Mouse (Mus musculus): ENCODE measurements at regions not wholly inside any gene's neighbourhood (a gene's known extent, or its start where the extent isn't known, plus 50 kb on each side); places are given as distances from the start of the nearest gene placed in this dataset.
A peak's percentile ranks its signal among the peaks of the same experiment; 100 is the strongest.
"Not testable (repeated sequence)": the region's sequence is repeated elsewhere in the genome, so short reads cannot be mapped to it uniquely, and the experiment has no call there.

- ATAC-seq (ENCODE audit: insufficient read depth): no peak
- Histone ChIP-seq H3K4me1 (replicated peaks; ENCODE audit: control insufficient read depth in 2 of 2, insufficient read depth in 2 of 2, low read length in 1 of 2) (no peaks in the 10 kb centered on the region), H3K4me2 (ENCODE audit: low read depth) (no peak overlapping the region), H3K9ac (replicated peaks) (no peak overlapping the region), H3K9me3 (ENCODE audit: control insufficient read depth, low read length) (no peaks in the 10 kb centered on the region), H3K36me3 (replicated peaks; ENCODE audit: control insufficient read depth, insufficient read depth, low read depth) (no peaks in the 10 kb centered on the region), H3K4me3 (ENCODE audit: insufficient read depth in 1 of 2, low read depth in 2 of 2, low read length in 2 of 2) (no peak overlapping the region), H3K27ac (no peak overlapping the region), H3K27me3 (ENCODE audit: control insufficient read depth, insufficient read depth, low read length) (peaks cover 4% of the 10 kb centered on the region)
- no peak for DNase-seq (ENCODE audit: low read depth in 3 of 3, low spot score in 3 of 3)
- TF ChIP-seq CTCF (IDR thresholded peaks at IDR 0.05; ENCODE audit: low read depth): no peak
- TF ChIP-seq EP300 (IDR thresholded peaks at IDR 0.05; ENCODE audit: low read depth): no peak
- WGBS (ENCODE audit: insufficient replicate concordance): 27% methylated on average over 3 of the region's 3 CpGs
Measured at GRCm38 (mm10) chr16:50533881-50534280, 57.1 kb downstream of the Ccdc54 start.

DNA sequence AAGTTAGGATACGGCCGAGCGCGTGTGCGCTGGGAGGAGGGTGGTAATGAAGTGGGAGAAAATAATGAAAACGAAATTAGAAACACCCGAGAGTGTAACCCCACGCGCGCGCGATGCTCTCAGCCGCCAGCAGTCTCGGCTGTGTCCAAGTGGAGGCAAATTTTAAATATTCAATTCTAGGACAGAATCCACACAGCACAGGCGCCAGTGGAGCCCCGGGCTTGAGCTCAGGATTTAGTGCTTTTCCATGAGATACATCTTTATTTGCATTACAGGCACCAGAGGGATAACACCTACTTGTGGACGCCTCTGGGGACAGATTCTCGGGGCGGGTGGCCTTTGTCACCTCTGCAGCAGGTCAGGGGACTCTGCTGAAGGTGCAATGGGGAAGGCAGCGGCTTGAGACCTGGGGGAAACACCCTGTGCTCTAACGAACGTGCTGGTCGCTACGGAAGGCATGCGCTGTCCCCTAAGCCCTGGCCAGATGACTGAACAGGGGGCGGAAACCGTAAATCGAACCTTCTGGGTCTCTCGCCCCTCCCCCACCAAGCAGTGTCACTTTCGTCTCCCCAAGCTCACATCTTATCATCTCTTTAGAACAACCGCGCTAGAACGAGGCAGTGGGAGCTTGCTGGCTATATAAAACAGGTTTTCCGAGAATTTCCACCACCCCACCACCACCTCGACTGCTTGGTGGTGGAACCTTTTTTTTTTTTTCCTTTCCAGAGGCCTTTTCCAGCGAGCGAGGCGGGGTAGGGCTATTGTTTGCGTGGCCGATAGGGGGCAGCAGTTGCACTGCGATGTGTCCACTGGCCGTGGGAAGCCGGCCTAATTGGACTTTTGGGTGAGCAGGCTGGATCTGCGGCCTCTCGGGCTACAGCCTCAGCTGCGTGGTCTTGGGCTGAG, 61.2 kb downstream of the Ccdc54 start:
- H3K9ac ChIP-seq (replicated peaks): no peak overlapping the region; the same call in 1 of the 2 replicates
- ATAC-seq (ENCODE audit: insufficient read depth) (peak; percentile 45; the same call in 1 of the 2 replicates), DNase-seq (ENCODE audit: low read depth in 3 of 3, low spot score in 3 of 3) (peak; percentile 35 to 44 (median 39))
- no peaks in the 10 kb centered on the region for H3K9me3 ChIP-seq (ENCODE audit: control insufficient read depth, low read length)
- H3K4me2 ChIP-seq (ENCODE audit: low read depth): peak overlapping the region; percentile 61
- peaks cover 15% of the 10 kb centered on the region for H3K27me3 ChIP-seq (ENCODE audit: control insufficient read depth, insufficient read depth, low read length)
- under 1% methylated on average over 46 of the region's 46 CpGs for WGBS (ENCODE audit: insufficient replicate concordance)
- no peaks in the 10 kb centered on the region; a peak in 1 of 4 replicates for H3K4me1 ChIP-seq (replicated peaks; ENCODE audit: control insufficient read depth in 2 of 2, insufficient read depth in 2 of 2, low read length in 1 of 2)
- no peak for TF ChIP-seq EP300 (IDR thresholded peaks at IDR 0.05; ENCODE audit: low read depth)
- TF ChIP-seq CTCF (IDR thresholded peaks at IDR 0.05; ENCODE audit: low read depth): peak; percentile 89
- peak overlapping the region; percentile 56 to 58 for H3K4me3 ChIP-seq (ENCODE audit: insufficient read depth in 1 of 2, low read depth in 2 of 2, low read length in 2 of 2)
- no peak overlapping the region for H3K27ac ChIP-seq
- no peaks in the 10 kb centered on the region for H3K36me3 ChIP-seq (replicated peaks; ENCODE audit: control insufficient read depth, insufficient read depth, low read depth)

DNA sequence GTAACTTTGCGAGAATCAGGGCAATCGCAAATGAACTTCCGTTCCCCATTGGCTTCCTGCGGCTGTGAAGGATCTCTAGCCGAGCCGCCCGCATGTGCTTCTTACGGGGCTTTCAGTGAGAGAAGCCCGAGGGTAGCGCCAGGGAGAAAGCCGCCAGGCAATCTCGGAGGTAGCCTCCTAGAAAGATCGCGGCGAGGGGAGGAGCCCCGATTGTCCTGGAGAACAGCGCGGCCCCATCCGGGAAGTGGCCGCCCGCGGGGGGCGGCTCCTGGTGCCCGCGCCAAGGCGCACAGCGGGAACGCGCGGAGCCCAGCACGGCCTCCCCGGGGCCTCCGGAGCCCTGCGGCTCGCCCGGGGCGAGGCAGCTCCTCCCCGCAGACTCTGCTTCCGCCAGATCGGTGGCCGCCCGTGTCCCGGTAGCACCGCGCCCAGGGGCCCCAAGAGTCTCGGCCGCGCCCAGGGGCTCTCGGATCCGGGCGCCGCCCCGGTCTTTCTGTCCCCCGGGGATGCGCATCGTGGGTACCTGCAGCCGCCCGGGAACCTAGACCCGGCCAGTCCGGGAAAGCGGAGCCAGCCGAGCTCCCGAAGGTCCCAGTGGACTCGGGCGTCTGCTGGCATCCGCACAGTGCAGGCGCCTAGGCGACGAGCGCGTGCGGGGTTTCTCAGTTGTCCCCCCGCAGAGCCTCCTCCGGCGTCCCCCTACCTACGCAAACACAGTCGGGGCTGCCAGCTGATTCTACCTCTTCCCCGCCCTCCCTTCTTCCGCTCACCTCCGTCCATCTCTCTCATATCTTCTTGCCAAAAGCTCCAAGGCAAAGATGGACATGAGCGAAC, 62.1 kb downstream of the Ccdc54 start:
- under 1% methylated on average over 81 of the region's 81 CpGs for WGBS (ENCODE audit: insufficient replicate concordance)
- DNase-seq (ENCODE audit: low read depth in 3 of 3, low spot score in 3 of 3) (peak; percentile 7 to 20 (median 15)), ATAC-seq (ENCODE audit: insufficient read depth) (peak; percentile 77)
- Histone ChIP-seq H3K9me3 (ENCODE audit: control insufficient read depth, low read length) (no peaks in the 10 kb centered on the region), H3K4me3 (ENCODE audit: insufficient read depth in 1 of 2, low read depth in 2 of 2, low read length in 2 of 2) (peak overlapping the region; percentile 56 to 58), H3K27me3 (ENCODE audit: control insufficient read depth, insufficient read depth, low read length) (peaks cover 15% of the 10 kb centered on the region), H3K27ac (no peak overlapping the region), H3K9ac (replicated peaks) (no peak overlapping the region), H3K4me2 (ENCODE audit: low read depth) (peak overlapping the region; percentile 61), H3K4me1 (replicated peaks; ENCODE audit: control insufficient read depth in 2 of 2, insufficient read depth in 2 of 2, low read length in 1 of 2) (no peaks in the 10 kb centered on the region; a peak in 1 of 4 replicates), H3K36me3 (replicated peaks; ENCODE audit: control insufficient read depth, insufficient read depth, low read depth) (no peaks in the 10 kb centered on the region)
- TF ChIP-seq CTCF (IDR thresholded peaks at IDR 0.05; ENCODE audit: low read depth) (no peak), EP300 (IDR thresholded peaks at IDR 0.05; ENCODE audit: low read depth) (no peak)

- Histone ChIP-seq H3K36me3 (replicated peaks; ENCODE audit: control insufficient read depth, insufficient read depth, low read depth) (no peaks in the 10 kb centered on the region), H3K27ac (no peak overlapping the region), H3K4me1 (replicated peaks; ENCODE audit: control insufficient read depth in 2 of 2, insufficient read depth in 2 of 2, low read length in 1 of 2) (no peaks in the 10 kb centered on the region; a peak in 1 of 4 replicates), H3K4me2 (ENCODE audit: low read depth) (peak overlapping the region; percentile 61), H3K9me3 (ENCODE audit: control insufficient read depth, low read length) (no peaks in the 10 kb centered on the region), H3K4me3 (ENCODE audit: insufficient read depth in 1 of 2, low read depth in 2 of 2, low read length in 2 of 2) (peak overlapping the region; percentile 56 to 58), H3K27me3 (ENCODE audit: control insufficient read depth, insufficient read depth, low read length) (peaks cover 15% of the 10 kb centered on the region), H3K9ac (replicated peaks) (no peak overlapping the region)
- DNase-seq (ENCODE audit: low read depth in 3 of 3, low spot score in 3 of 3) (no peak), ATAC-seq (ENCODE audit: insufficient read depth) (peak; percentile 39; the same call in 1 of the 2 replicates)
- TF ChIP-seq CTCF (IDR thresholded peaks at IDR 0.05; ENCODE audit: low read depth) (no peak), EP300 (IDR thresholded peaks at IDR 0.05; ENCODE audit: low read depth) (no peak)
- WGBS (ENCODE audit: insufficient replicate concordance): 3% methylated on average over 9 of the region's 9 CpGs
Measured at GRCm38 (mm10) chr16:50528355-50528676, 62.6 kb downstream of the Ccdc54 start.

- not testable (repeated sequence) for DNase-seq (ENCODE audit: low read depth in 3 of 3, low spot score in 3 of 3); H3K36me3 ChIP-seq (replicated peaks; ENCODE audit: control insufficient read depth, insufficient read depth, low read depth)
- WGBS (ENCODE audit: insufficient replicate concordance): 46% methylated on average over 5 of the region's 5 CpGs
Measured at GRCm38 (mm10) chr16:50526930-50527329, 64.0 kb downstream of the Ccdc54 start.

More at GRCm38 (mm10) chr16:50526930-50527329, 64.0 kb downstream of the Ccdc54 start:
- not testable (repeated sequence) for H3K27ac ChIP-seq; H3K4me2 ChIP-seq (ENCODE audit: low read depth); H3K4me1 ChIP-seq (replicated peaks; ENCODE audit: control insufficient read depth in 2 of 2, insufficient read depth in 2 of 2, low read length in 1 of 2); ATAC-seq (ENCODE audit: insufficient read depth); H3K4me3 ChIP-seq (ENCODE audit: insufficient read depth in 1 of 2, low read depth in 2 of 2, low read length in 2 of 2); H3K9ac ChIP-seq (replicated peaks); H3K9me3 ChIP-seq (ENCODE audit: control insufficient read depth, low read length)
- peaks cover 15% of the 10 kb centered on the region for H3K27me3 ChIP-seq (ENCODE audit: control insufficient read depth, insufficient read depth, low read length)

Data from liver, embryonic 14.5 days (tissue).